Mouse (Mus musculus) heart, embryonic 12.5 days (tissue): ENCODE measurements around the gene Gfra1. TPM values are rescaled to one million over a fixed set of nuclear protein-coding genes. Genes with fewer than 3 reads are reported as not detected.

ENCODE experiments used
- ATAC-seq: fragments of 200-750 bp; cut with Nextera tagmentation; 2 replicates; pipeline ENCODE4 v1.8.0; 2017; ENCODE audit warnings: moderate TSS enrichment, moderate library complexity; ENCODE audit not compliant: insufficient number of reproducible peaks, low FRiP score
- H3K27ac ChIP-seq: fragments of 300-500 bp; sonication (generic); 2 replicates; pipeline ENCODE4 v1.5.1; 2016; ENCODE audit warnings: mild to moderate bottlenecking, moderate library complexity; ENCODE audit not compliant: poor library complexity, severe bottlenecking
- H3K27me3 ChIP-seq: fragments of 300-500 bp; sonication (generic); replicated peaks from 2 replicates; pipeline ENCODE4 v1.6.1; 2016; ENCODE audit warnings: mild to moderate bottlenecking, moderate library complexity
- H3K36me3 ChIP-seq: fragments of 300-500 bp; sonication (generic); 2 replicates; pipeline ENCODE4 v1.6.1; 2016; ENCODE audit warnings: mild to moderate bottlenecking, moderate library complexity
- H3K4me1 ChIP-seq: fragments of 300-500 bp; sonication (generic); replicated peaks from 2 replicates; pipeline ENCODE4 v1.6.1; 2016; ENCODE audit warnings: mild to moderate bottlenecking
- H3K4me2 ChIP-seq: fragments of 300-500 bp; sonication (generic); 2 replicates; pipeline ENCODE4 v1.6.1; 2016; ENCODE audit warnings: mild to moderate bottlenecking, moderate library complexity
- H3K4me3 ChIP-seq: fragments of 300-500 bp; sonication (generic); 2 replicates; pipeline ENCODE4 v1.5.1; 2016; ENCODE audit warnings: mild to moderate bottlenecking
- H3K9ac ChIP-seq: fragments of 300-500 bp; sonication (generic); 2 replicates; pipeline ENCODE4 v1.6.1; 2016; ENCODE audit warnings: mild to moderate bottlenecking, moderate library complexity
- H3K9me3 ChIP-seq: fragments of 300-500 bp; sonication (generic); replicated peaks from 2 replicates; pipeline ENCODE4 v1.6.1; 2016; ENCODE audit warnings: mild to moderate bottlenecking, moderate library complexity
- WGBS: fragments of 180-500 bp; shearing (Covaris S2); methylation state at CpG from one replicate; pipeline ENCODE4 v1.1.7; 2016; 5-methylcytosine and 5-hydroxymethylcytosine counted together
- polyA plus RNA-seq: library from polyadenylated mRNA; unstranded; fragments of >200 nt; fragmentation: Nextera tagmentation; extraction: Ambion mirVana; gene quantifications from 2 replicates; pipeline ENCODE4 v1.2.1, GENCODE M21; 2016

Gene Gfra1
- polyA plus RNA-seq, 1 experiment from 2014 or later: 6.1 TPM

DNA sequence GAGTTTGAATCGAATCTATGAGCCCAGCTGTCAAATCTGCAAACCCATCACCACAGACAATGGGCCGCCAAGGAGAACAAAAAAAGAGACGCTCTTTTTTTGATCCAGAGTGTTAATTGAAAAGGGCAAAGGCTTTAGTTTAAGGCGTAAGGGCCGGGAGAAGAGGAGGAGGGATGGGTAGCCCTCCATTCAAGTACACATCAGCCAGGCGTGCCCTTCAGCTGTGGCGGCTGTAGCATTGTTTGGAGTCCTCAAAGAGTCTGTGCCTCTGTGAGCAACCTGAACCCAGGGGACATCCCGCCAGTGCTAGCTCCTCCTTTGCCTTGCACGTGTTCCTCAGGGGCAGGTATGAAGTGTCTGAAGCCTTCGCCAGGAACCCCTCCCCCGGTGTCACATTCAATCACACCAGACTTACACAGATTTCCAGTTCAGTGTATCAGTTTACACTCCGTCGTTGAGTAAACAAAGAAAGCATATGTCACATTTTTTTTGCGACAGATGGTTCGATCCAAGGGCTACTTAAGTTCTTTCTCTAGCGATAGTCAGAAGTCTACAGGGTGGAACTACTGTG is 867 bp upstream of the Gfra1 start:
- Histone ChIP-seq H3K27me3 (peaks cover 41% of the 10 kb centered on the region), H3K4me3 (peak overlapping the region; percentile 54; the same call in 1 of the 2 replicates), H3K4me1 (peaks cover 27% of the 10 kb centered on the region), H3K27ac (no peak overlapping the region), H3K9ac (no peak overlapping the region), H3K36me3 (no peaks in the 10 kb centered on the region), H3K4me2 (peak overlapping the region; percentile 97), H3K9me3 (no peaks in the 10 kb centered on the region)
- WGBS: 12% methylated on average over 16 of the region's 16 CpGs
- no peak for ATAC-seq

DNA sequence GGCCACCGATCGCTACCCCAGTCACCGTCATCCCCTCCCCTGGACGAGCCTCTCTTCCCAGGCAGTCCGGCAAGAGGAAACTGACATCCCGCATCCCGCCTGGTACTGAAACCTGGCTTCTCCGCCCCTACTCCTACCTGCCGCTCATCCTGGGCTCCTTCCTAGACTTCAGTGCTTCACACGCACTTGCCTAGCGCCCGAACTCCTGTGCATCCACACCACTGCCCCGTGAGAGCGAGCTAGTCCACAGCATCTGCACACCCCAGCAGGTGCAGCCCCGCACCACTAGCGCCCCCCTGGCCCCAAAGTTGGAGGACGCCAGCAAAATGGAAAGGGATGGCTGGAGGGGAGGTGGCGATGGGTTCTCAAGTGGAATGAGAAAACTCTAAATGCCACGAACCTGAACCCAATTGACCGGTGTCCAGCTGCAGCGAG is 631 bp downstream of the Gfra1 start:
- no peak overlapping the region for H3K27ac ChIP-seq
- H3K4me1 ChIP-seq: peaks cover 31% of the 10 kb centered on the region
- H3K9me3 ChIP-seq: no peaks in the 10 kb centered on the region
- WGBS: under 1% methylated on average over 21 of the region's 21 CpGs
- H3K9ac ChIP-seq: peak overlapping the region; percentile 55
- no peaks in the 10 kb centered on the region for H3K36me3 ChIP-seq
- H3K4me2 ChIP-seq: peak overlapping the region; percentile 97
- ATAC-seq: no peak
- peaks cover 41% of the 10 kb centered on the region for H3K27me3 ChIP-seq
- H3K4me3 ChIP-seq: peak overlapping the region; percentile 54

DNA sequence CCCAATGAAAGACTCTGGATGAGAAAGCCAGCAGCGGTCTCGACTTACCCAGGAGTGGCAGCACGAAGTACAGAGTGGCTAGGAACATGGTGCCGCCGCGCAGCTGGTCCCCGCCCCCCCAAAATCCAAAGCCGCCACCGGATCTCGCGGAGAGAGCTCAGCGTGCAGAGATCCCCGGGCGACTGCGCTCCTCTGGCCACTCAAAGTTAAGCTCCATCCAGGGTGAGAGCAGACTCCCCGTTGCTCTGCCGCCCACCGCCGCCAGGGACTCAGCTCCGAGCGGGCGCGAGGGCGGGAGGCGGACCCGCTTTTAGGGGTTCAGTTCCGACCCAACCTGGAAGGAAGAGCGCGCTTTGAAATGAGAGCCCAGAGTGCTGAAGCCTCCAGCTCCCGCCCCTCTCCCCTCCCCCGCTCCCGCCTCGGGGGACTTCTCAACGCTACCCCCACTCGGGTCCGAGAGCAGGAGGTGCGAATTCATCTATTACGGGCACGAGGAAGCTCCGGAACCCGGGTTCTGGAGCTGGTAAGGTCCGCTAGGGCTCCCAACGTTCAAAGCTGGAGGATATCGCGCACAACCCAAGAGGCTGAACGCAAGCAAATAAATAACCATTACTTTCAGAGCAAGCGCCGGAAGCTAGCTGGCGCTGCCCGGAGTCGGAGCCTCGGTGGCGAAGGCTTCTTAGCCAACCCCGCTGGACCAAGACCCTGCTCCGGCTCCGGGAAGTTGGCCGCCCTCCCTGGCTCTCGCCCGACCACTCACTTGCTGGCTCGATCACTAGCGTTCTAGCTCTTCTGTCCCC is 1.2 kb downstream of the Gfra1 start:
- under 1% methylated on average over 59 of the region's 61 CpGs for WGBS
- no peaks in the 10 kb centered on the region for H3K36me3 ChIP-seq
- peak overlapping the region; percentile 64 for H3K9ac ChIP-seq
- H3K4me1 ChIP-seq: peaks cover 31% of the 10 kb centered on the region
- peaks cover 41% of the 10 kb centered on the region for H3K27me3 ChIP-seq
- peak overlapping the region; percentile 54 for H3K4me3 ChIP-seq
- peak; percentile 46; the same call in 1 of the 2 replicates for ATAC-seq
- no peaks in the 10 kb centered on the region for H3K9me3 ChIP-seq
- peak overlapping the region; percentile 97 for H3K4me2 ChIP-seq
- H3K27ac ChIP-seq: no peak overlapping the region

DNA sequence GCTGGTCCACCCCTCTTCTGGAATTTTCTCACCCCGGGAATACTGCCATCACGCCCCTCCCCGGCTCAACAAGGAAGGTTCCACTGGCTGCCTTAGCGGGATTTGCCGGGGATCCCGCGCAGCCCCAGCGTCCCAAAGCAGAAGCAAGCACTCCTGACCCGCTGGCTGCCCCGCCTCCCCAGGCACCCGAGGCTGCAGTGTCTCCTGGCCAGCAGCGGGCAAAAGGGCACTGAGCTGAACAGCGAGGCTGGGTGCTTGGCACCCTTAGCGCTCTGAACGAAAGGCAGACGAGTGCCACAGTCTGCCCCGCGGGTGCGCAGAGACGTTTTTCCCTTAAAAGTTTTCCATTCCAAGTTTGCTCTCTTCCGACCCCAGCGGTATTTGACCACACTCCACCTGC is 2.1 kb downstream of the Gfra1 start:
- Histone ChIP-seq H3K36me3 (no peaks in the 10 kb centered on the region), H3K9ac (peak overlapping the region; percentile 64), H3K4me1 (peaks cover 31% of the 10 kb centered on the region), H3K4me3 (peak overlapping the region; percentile 54), H3K4me2 (peak overlapping the region; percentile 97), H3K9me3 (no peaks in the 10 kb centered on the region), H3K27me3 (peaks cover 46% of the 10 kb centered on the region), H3K27ac (no peak overlapping the region)
- no peak for ATAC-seq
- WGBS: 1% methylated on average over 22 of the region's 22 CpGs

DNA sequence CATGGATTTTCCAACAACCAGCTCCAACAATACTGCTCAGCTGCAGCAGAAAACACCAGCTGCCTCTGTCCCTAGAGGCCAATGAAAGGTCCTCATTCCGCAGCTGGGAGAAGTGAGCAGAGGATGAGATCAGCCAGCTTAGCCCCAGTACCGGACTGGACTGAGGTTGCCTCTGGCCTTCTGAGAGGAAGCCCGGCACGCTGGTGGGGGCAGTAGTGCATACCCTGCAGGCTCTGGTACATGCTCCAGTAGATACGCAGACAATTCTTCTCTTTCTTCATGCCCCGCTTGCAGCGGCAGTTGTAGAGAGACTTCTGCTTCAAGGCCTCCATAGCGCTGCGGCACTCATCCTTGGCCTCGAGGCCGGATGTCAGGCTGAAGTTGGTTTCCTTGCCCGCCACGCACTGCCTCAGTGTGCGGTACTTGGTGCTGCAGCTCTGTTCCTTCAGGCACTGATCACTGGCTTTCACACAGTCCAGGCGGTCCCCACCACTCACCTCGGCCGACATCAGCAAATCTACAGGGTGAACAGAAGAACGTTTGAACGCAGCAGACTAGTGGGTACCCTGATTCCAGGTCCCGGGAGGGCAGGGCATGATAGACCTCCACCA is 2.7 kb downstream of the Gfra1 start:
- Histone ChIP-seq H3K27ac (no peak overlapping the region), H3K36me3 (no peaks in the 10 kb centered on the region), H3K27me3 (peaks cover 43% of the 10 kb centered on the region), H3K4me3 (peak overlapping the region; percentile 54), H3K4me1 (peaks cover 31% of the 10 kb centered on the region), H3K9ac (peak overlapping the region; percentile 64; the same call in 1 of the 2 replicates), H3K9me3 (no peaks in the 10 kb centered on the region), H3K4me2 (peak overlapping the region; percentile 97)
- no peak for ATAC-seq
- WGBS: 4% methylated on average over 20 of the region's 20 CpGs

DNA sequence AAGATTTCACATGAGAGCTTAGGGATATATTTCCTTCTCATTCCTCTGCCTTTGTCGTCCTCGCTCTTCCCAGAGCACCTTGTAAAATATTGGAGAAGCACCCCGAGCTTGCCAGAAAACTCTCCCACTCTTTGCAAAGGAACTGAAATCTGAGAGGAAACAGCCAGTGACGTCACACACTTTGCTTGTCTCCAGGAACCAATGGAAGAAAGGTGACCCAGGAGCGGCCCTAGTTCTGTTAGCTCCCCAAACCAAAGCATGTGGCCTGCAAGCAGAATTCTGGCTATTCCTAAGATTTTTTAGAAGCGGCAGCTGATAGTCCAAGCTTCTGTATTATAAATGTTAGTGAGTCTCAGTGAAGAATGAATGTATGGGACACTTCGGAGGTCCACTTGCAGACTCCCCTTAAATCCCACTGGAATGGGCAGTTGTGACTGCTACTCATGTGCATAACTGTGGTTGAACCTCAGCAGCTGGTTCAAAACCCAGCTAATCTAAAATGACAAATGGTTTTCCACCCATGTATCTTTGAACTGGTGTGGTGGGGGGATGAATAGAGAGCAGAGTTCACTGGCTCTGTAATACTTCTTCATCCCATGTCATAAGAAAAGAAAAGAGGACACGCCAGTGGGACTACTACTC is 3.4 kb downstream of the Gfra1 start:
- no peak overlapping the region for H3K4me3 ChIP-seq
- 53% methylated on average over 8 of the region's 8 CpGs for WGBS
- H3K4me1 ChIP-seq: peaks cover 31% of the 10 kb centered on the region
- no peak for ATAC-seq
- no peak overlapping the region for H3K9ac ChIP-seq
- H3K27ac ChIP-seq: no peak overlapping the region
- H3K4me2 ChIP-seq: no peak overlapping the region
- H3K9me3 ChIP-seq: no peaks in the 10 kb centered on the region
- H3K27me3 ChIP-seq: peaks cover 41% of the 10 kb centered on the region
- no peaks in the 10 kb centered on the region for H3K36me3 ChIP-seq

DNA sequence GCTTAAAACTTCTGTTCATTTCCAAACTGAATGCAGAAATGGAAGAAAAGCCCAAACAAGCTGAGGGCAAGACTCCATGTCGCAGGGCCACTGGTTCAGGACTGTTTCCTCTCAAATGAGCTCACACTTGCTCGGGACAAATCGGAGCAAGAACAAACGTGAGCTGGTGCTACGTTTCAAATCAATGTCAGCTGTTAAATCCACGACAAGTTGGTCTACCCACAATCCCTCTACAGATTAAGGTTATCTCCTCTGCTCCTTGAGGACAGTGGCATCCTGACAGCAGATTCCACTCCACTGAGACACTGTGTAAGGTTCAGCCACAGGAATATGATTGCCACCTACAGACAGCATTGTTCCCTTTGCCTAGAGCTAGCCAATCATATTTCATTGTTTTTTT is 4.4 kb downstream of the Gfra1 start:
- H3K9me3 ChIP-seq: no peaks in the 10 kb centered on the region
- no peaks in the 10 kb centered on the region for H3K36me3 ChIP-seq
- peaks cover 27% of the 10 kb centered on the region for H3K4me1 ChIP-seq
- 41% methylated on average over 6 of the region's 6 CpGs for WGBS
- ATAC-seq: no peak
- peaks cover 34% of the 10 kb centered on the region for H3K27me3 ChIP-seq
- no peak overlapping the region for H3K27ac ChIP-seq
- no peak overlapping the region for H3K4me3 ChIP-seq
- no peak overlapping the region for H3K4me2 ChIP-seq
- no peak overlapping the region for H3K9ac ChIP-seq

DNA sequence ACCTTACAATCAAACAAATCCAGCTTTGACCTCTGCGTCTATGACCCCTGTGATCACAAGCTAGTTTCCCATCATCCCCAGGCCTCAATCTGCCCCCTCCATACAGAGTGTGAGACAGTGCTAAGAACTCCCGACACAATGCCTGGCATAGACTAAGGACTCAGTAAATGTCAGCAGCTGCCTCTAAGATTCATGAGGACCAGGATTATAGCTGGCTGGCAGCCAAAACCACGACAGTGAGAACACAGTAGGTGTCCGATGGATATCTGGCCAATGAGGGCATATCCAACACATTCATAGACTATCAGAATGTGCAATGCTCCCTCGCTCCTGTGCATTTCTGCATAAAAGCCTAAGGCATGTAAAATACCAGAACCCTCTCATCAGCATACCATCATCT is 5.0 kb downstream of the Gfra1 start:
- H3K4me2 ChIP-seq: no peak overlapping the region
- H3K4me1 ChIP-seq: peaks cover 21% of the 10 kb centered on the region
- H3K27me3 ChIP-seq: peaks cover 32% of the 10 kb centered on the region

DNA sequence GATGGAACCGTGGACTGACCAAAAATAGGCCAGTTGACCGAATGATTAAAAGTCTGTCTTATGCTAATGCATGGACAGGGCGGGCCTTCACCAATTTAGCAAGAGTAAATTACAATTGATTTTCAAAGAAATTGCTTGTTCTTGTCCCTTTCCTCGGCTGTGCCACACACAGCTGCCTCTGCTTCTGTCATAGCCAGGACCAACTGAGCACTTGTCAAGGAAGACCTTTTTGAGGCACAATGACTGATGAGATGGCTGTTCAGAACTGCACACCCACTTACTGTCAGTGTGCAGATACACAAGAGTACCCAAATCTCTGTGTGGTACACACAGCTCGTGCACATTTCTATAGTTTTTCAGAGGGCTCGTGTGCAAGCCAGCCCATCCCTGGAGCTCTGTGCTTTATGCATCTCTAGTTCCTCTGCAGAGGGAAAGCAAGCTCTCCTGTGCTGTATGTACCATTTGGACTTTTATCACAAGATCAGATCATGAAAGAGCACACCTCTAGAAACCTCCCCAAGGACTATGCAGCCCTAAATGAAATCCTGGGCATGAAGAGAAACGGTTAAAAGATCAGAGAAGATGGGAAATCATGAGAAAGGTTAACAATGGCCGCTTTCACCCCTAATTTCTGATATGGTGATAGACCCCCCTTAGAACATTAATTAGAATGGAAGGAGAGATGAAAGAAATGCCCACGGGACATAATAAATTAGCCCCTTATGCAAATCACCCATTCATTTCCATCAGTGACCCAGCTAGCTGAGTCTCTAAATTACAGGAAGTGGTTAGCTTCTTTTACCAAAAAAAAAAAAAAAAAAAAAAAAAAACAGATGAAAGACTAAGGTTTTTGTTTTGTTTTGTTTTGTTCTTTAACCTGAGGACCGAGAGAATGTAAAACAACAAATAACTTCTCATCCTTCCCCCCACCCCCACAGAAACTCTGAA is 12.7 kb downstream of the Gfra1 start:
- no peak for ATAC-seq
- 0 out of 2 replicates have a peak, but pooled peaks cover 4% of the 10 kb centered on the region for H3K27me3 ChIP-seq
- H3K9me3 ChIP-seq: no peaks in the 10 kb centered on the region
- no peaks in the 10 kb centered on the region for H3K36me3 ChIP-seq
- no peak overlapping the region for H3K4me3 ChIP-seq
- H3K9ac ChIP-seq: no peak overlapping the region
- no peak overlapping the region for H3K27ac ChIP-seq
- H3K4me2 ChIP-seq: no peak overlapping the region
- whole genome bisulfite sequencing: 72% methylated on average over 10 of the region's 10 CpGs
- H3K4me1 ChIP-seq: 0 out of 2 replicates have a peak, but pooled peaks cover 4% of the 10 kb centered on the region

More for the DNA sequence above, 5.0 kb downstream of the Gfra1 start:
- no peak overlapping the region for H3K9ac ChIP-seq
- no peak overlapping the region for H3K27ac ChIP-seq
- H3K9me3 ChIP-seq: no peaks in the 10 kb centered on the region
- WGBS: 51% methylated on average over 5 of the region's 5 CpGs
- H3K36me3 ChIP-seq: no peaks in the 10 kb centered on the region
- no peak overlapping the region for H3K4me3 ChIP-seq
- ATAC-seq: no peak

DNA sequence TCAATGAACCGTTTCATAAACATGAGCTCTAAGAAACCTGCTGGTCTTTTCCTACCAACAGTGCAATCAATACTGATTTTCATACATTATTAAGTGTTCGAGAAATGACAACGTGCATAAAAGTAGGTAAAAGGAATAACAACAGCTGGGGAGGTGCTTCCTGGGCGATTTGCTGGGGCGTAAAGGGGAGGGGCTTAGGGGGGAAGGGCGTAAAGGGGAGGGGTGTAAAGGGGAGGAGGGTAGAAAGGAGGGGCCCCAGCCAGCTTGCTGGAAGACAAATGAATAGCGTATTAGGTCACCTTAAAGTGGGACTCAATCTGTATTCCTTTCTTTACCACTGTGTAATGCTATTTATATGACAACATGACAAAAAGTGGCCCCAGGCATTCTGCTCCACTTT is 13.9 kb downstream of the Gfra1 start:
- no peak for ATAC-seq
- 59% methylated on average over 7 of the region's 7 CpGs for WGBS
- H3K27me3 ChIP-seq: 0 out of 2 replicates have a peak, but pooled peaks cover 4% of the 10 kb centered on the region
- H3K36me3 ChIP-seq: no peaks in the 10 kb centered on the region
- H3K4me2 ChIP-seq: no peak overlapping the region
- no peak overlapping the region for H3K9ac ChIP-seq
- no peak overlapping the region for H3K4me3 ChIP-seq
- H3K4me1 ChIP-seq: peaks cover 12% of the 10 kb centered on the region
- no peaks in the 10 kb centered on the region for H3K9me3 ChIP-seq
- no peak overlapping the region for H3K27ac ChIP-seq
